Mouse (Mus musculus) G1E (cell line): Measurements from ENCODE around the gene Creb3.

ENCODE experiments used
- CTCF ChIP-seq: IDR thresholded peaks from 2 replicates; pipeline ENCODE4 v1.5.1; 2012; ENCODE audit warnings: low read depth, low read length, inconsistent platforms, mixed read lengths
- GATA1 ChIP-seq: IDR thresholded peaks from 2 replicates; pipeline ENCODE4 v1.6.1; 2012; ENCODE audit warnings: borderline replicate concordance, low read length, inconsistent platforms, mixed read lengths

DNA sequence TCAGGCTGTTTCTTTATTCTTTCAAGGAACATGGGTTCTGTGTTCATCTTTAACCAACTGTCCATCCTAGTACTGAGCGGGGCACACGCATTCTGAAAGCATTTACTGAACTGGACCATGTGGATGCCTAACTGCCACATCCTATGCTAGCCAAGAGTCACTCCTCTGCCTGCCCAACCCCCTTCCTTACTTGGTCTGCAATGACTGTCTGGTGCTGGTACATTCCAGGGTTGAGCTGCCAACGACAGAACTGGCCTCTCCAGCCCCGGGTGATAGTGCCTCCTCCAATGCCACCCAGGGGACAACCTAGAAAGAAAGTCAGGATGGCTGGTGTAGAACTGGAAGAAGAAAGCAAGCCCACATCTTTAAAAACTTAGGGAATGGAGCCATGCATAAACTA is 11.4 kb downstream of the Creb3 start:
- no peak for TF ChIP-seq CTCF
- no peak for TF ChIP-seq GATA1
